Mouse (Mus musculus): ENCODE data around the gene Fcgr2b.
A peak's percentile ranks its signal among the peaks of the same experiment; 100 is the strongest.
"Not testable (repeated sequence)": the region's sequence is repeated elsewhere in the genome, so short reads cannot be mapped to it uniquely, and the experiment has no call there.

Fcgr2b gene

DNA sequence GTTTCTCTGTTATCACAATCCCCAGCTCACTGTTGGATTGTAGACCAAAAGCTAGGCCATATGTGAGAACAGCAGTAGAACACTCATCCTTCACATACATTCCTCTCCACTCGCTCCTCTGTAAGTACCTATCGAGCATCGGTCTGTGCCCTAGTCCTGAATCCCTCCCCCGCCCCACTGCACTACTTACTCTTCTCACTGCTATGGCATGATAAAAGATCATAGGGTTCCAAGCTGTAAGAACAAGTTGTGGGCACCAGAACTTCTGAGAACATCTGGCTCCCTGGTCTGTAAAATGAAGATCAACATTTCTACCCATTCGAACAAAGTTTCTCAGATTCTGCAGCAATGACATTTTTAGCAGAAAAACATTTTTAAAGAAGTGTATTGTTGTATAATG is at the start of gene Fcgr2b:
Gene Fcgr2b (minus strand): TSS at position 101 of the 400 bp plus-strand sequence.
- DNase-seq, result no peak

DNA sequence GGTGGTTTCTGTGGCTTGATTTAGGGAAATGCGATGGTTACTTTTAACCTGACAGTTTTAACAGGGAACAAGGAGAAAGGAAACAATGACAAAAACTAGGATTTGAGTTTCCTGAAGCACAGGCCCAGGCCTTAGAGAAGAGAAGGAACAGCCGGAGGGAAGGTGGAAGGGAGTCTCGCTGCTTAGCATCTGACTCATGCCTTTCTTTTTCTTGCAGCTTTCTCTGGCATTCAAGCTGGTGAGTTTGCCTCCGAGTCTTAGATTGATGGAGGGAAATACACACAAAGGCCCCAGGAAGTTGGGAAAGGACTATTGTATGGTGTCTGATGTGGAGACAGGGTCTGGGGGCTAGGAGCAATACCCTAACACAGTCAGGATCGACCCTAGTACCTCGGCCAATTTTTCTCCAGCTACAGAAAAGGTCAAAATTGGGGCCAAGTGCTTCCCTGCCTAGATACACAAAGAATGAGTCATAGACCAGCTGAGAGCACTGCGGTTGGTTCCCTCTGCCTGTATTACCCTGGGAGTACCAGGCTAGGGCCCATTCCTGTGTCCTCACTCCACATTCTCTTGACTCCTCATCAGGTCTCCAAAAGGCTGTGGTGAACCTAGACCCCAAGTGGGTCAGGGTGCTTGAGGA is 43.1 kb upstream of the Fcgr2b start:
- DNase-seq, result no peak

DNA sequence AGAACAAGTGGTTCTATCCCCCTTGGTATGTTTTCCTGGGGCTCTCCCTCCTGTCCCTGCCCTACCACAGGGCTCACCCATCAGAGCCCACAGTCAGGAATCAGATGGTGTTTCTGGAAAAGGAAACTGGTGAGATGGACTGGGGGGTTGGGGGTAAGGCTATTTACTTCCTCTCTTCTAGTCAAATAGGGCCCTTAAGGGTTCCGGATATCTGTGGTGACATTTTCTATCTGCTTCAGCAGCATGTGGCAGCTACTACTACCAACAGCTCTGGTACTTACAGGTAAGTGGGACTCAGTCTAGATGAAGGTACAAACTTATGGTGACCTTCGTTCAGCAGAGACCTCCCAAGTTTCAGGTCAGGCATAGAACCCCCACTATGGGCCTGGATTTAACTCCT is 42.4 kb upstream of the Fcgr2b start, which contains the start of gene Fcgr4:
Gene Fcgr4 (plus strand): TSS at position 184 of the 400 bp plus-strand sequence.
- DNase-seq, result no peak

DNA sequence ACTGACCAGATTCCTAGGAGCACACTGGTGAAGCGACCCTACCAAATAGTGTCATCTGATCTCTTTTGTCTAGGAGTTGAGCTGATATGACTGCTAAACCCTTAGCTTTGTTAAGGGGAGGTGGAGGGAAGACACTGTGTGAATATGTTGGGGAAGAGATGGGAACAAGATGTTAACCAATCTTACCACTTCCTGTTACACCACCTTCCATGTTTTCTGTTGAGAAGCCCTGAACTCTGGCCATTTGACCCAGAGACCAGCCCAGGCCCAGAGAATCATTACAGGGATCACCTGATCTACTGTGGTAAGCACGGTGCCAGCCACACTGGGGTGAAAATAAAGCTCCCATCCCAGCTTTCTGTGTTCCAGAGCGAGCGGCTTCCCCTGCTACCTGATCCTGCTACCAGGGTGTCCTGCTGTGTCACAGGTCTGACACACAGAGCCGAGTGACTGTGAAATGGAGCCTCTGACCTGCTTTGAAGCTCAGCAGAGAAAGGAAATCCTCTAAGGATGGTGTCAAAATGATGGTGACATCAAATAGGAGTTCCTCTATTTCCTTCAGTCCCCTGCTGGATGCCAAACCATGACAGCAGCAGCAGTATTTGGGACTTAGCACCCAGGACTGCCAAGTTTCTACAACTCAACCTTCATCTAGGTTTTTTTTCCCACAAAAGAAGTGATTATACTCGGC is 41.3 kb upstream of the Fcgr2b start:
- no peak for DNase-seq

DNA sequence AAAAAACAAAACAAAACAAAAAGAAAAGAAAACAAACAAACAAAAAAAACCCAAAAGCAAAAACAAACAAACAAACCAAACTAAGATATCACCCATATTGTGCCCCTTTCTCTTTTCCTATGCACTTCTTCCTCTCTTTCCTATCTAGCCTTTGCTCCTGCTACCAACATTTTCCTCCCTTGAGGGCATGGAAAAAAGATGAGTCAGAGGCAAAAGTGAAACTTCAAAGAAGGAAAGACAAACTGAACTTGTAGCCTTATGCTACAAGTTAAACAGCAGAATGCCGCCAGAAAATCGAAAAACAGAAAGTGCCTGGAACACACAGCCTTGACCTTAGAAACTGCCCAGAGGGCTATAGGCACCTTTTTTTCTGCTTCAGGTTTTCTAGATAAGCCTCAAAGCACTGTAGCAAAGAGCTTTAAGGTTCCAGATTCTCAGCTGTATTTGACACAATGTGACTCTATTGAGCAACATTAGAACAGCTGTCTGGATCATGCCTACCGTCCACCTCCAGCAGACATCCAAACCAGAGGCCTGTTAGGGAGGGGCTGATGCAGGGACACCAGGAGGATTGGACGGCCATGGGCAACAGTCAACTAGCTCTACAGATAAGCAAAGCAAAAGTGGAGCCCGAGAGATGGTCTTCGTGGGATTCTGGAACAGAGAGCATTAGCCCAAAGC is 40.5 kb upstream of the Fcgr2b start:
- DNase-seq, result no peak

DNA sequence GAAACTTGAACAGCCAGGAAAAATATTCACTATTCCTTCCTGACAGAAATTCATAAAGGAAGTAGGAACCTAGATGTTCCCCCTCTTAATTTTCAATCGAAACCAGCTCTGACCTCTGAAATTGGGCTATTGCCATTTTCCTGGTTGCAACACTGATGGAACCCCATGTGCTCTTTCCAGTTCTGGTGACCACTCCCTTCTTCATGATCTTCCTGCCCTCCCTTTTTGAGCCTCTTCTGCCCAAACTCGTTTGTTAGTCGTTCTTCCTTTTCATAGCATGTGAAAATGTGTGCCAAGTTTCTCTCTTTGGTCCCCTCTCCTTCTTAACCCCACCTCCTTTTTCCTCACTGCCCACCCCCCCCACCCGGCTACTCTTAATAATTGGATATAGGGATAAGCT is 35.4 kb upstream of the Fcgr2b start:
- DNase-seq, result no peak

DNA sequence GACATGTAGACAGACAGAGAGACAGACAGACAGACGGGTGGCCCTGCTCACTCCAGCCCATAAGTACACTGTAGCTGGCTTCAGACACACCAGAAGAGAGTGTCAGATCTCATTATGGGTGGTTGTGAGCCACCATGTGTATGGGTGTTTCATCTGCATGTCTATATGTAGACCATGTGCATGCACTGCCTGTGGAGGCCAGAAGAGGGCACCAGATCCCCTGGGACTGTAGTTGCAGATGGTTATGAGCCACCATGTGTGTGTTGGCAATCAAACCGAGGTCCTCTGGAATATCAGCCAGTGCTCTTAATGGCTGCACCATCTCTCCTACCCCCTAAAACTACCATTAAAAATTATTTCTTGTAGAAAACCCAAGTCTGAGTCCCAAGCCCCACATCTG is 30.6 kb upstream of the Fcgr2b start:
- no peak for DNase-seq

DNA sequence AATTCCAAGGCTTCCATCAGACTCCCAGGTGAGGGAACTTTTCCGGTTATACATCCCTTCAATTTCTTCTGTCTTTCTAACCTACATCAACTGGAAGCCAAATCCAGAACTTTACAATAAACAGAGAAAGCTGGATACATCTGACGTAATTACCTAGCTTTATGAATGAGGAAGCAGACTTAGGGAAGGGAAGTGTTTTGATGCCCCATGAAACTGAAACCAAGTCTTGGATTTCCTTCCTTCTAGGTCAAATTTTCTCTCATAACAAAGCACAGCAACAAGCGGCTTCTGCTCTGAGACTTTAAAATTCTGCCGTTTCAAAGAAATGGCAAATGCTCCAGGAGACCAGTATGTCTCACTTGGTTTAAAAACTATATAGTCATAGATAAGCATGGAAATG is 30.0 kb upstream of the Fcgr2b start:
- DNase-seq, result no peak

DNA sequence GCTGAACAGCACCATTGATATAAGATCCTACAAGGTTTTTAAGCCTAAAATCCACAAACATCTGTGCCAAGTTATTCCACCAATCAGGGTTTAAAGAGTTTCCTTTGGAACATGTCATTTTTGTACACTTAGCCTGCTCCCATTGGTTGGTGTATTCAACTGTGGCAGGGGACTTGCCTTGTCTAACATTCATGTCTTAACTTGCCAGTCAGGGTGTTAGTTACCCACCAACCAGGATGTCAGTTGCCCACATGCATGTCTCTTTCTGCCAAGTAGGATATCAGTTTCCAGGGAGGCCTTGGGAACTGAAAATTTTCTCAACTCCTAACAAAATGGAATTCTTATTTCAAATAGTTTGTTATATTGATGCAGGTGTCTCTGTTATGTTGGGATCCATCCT is 29.2 kb upstream of the Fcgr2b start:
- DNase-seq, result no peak

DNA sequence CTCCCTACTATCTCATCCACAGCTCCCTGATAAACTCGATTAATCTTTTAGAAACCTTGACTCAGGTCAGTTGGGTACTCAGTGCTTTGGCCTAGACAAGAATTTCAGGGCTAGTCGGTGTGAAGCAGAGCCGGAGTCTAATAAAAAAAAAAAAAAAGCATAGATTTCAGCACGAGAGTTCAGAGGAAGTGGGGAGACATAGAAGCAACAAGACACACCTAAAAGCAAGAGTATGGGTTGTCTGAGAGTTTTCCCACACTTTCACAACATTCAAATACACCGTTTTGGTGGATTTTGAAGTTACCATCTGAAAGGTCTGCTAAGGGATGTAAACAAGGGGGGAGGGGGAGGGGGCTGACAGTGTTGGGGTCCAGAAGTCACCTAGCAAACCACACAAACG is 28.7 kb upstream of the Fcgr2b start:
- no peak for DNase-seq

DNA sequence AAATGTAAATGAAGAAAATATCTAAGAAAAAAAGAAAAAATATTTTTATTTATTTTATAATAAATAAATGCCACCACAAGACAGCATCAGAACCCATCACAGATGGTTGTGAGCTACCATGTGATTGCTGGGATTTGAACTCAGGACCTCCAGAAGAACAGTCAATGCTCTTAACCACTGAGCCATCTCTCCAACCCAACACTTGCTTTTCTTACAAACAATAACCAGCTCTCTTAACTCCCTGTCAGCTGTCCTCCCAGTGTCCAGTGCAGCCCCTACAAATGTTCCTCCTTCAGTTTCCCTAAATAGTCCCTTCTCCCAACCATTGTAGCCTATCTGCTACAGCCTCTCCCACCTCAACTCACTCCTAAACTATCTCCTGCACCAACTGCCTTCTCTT is 23.5 kb upstream of the Fcgr2b start:
- no peak for DNase-seq

DNA sequence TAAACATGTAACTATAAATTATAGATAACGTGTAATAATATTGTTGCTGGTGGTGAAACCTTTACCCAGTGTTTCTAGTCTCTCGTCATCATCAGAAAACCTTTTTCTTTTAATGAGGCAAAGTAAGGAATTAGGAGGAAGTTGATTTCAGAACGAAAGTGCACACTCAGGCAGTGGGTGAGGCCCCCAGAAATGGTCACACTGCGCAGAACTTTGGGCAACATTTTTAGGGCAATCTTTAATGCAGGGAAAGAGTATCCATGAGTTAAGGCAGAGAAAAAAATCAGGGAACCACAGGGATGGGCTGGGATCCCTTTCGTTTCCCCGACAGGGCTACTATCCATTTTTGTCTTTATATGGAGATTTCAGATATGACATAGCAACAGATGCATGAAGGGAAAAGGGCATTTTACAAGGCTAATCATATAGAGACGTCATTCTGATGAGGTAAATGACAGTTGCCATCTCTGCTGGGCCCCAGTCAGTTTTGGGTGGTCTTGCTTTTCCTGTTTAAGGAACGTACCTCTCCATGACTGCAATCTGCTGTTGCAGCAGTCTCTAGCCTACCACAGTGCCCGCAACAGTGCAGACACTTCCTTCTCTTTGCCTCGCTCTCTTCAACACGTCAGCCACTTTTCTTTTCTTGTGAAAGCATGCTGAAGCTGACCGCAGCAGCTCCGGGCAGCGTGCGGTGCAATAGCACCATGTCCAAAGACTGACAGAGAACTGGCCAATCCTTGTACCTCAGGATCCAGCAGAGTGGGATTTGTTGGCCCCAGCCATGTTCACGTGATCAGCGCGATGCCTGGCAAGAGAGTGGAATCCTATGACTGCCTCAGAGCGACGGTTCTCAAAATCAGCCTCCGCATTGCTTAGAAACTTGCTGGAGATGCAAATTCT is 21.7 kb upstream of the Fcgr2b start:
- DNase-seq, result peak; percentile 67

DNA sequence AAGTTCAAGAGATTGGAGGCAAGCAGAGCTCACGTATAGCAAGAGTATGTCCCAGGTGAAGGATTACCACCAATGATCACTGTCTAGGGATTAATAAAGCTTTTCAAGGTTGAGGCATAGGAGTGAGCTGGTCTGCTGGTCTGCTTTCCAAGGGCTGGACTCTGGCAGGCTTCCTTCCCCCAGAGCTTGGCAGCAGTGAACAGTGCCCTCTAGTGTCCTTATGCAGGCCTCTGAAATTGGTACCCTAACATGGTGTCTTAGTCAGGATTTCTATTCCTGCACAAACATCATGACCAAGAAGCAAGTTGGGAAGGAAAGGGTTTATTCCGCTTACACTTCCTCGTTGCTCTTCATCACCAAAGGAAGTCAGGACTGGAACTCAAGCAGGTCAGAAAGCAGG is 20.4 kb upstream of the Fcgr2b start:
- peak; percentile 49 for DNase-seq

DNA sequence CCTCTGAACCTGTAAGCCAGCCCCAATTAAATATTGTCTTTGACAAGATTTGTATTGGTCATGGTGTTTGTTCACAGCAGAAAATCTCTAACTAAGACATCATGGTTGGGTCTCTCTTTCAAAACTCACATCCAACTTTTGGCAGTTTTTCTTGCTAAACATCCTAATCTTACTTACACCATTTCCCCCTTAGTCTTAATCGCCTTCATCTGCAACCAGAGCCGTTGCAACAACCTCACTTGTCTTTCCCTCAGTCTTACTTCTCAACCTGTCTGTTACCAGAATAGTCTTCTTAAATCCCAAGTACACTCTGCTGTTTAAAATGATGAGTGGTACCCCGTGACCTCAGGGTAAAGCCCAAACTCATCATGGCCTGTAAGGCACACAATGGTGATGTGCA is 19.7 kb upstream of the Fcgr2b start:
- no peak for DNase-seq

DNA sequence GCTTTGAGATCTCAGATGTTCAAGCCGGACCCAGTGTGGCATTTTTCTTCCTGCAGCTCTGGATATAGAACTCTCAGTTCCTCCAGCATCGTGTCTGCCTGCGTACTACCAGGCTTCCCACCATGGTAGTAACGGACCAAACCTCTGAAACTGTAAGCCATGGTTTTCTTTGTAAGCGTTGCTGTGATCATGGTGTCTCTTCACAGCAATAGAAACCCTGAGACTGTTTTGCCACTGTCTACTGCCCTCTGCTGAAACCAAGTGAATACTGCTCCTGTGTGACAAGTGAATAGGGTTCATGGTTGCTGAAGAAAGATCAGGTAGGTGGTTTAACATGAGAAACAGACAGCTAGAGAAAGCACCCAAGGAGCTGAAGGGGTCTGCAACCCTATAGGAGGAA is 16.2 kb upstream of the Fcgr2b start:
- peak; percentile 6 for DNase-seq

DNA sequence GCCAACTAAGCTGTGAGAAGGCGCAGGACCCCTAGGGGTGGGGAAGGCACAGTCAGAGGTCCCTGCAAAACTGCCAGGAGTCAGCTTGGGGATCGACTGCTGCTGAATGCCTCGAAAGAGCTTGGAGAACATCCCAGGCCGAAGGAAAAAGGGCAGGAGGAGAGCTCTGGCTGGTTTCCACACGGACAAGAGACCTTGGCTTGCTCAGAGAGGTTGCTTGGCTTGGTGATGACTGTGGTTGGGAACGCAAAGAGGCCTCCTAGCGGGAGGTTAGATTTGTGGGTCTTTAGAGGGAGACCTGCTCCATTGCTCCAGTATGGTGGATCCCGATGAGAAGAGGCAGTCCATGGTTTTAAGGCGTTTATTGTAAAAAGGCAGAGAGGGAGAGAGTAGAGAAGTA is 13.3 kb upstream of the Fcgr2b start:
- no peak for DNase-seq

DNA sequence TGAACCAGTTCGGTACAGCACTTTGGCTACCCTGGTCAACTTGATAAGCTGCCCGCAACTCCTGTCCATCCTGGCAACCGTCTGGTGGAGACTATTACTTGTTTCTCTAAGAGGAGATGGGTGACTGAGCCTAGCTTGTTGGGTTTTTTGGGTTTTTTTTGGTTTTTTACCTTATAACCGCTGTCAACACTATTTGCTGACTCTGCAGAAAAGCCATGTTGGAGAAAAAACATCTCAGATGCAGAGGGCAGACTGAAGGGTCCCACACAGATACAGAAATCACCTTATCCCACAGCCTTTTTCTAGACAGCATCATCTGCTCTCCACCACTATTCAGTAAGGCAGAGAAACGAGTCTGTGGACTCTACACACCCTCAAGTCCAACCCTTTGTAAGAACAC is 9.5 kb upstream of the Fcgr2b start:
- no peak for DNase-seq

DNA sequence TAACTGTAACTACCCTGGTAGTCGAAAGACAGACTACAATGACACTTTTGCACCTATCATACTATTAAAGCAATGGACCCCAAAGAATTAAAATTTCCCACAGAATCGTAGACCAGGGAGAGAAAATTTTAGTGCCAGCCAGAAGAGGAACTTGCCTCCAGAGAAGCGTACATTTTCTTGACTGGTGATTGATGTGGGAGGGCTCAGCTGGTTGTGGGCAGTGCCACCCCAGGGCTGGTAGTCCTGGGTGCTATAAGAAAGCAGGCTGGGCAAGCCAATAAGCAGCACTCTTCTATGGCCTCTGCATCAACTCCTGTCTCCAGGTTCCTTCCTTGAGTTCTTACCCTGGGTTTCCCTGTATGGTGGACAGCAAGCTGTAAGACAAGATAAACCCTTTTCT is 8.7 kb upstream of the Fcgr2b start:
- no peak for DNase-seq

DNA sequence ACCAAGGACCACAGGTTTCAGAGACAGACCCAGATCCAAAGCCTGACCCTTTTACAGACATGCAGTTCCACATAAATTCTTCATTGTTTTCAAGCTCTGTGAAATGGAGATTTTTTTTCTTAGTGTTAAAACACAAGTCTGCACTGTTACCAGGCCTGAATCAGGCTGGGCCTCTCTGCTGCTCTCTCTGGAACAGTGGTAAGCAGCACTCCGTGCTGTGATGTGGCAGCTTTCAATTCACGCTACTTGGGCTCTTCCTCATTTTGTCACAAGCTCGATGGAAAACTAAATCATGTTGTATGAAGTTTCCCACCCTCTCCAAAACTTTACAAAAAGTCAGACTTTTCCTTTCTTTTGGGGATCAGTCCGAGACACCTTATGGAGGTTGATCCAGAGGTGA is 6.7 kb upstream of the Fcgr2b start:
- no peak for DNase-seq

DNA sequence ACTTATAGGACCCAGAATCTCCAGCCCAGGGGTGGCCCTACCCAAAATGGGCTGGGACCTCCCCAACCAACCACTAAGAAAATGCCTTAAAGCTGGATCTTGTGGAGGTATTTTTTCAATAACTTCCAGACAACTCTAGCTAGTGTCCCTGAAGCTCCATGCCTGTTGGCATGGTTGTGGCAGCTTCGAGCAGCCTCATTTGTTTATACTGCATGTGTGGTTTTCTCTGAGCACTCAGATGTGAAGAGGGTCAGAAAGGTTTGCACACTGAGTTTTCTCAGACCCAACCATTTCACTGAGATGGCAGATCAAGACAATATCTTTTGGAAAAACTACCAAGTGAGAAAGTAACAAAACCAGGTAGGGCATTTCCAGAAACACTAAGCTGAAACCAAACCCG is 6.0 kb upstream of the Fcgr2b start:
- no peak for DNase-seq

DNA sequence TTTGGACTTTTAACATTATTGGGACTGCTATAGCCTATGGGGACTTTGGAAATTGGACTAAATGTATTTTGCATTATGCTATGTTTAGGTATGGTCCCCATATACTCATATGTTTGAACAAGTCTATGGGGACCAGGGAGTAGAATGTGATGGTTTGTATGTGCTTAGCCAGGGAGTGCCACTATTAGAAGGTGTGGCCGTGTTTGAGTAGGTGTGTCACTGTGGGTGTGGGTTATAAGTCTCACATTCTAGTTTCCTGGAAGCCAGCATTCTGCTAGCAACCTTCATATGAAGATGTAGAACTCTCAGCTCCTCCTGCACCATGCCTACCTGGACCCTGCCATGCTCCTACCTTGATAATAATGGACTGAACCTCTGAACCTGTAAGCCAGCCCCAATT is 5.3 kb upstream of the Fcgr2b start:
- not testable (repeated sequence) for DNase-seq

DNA sequence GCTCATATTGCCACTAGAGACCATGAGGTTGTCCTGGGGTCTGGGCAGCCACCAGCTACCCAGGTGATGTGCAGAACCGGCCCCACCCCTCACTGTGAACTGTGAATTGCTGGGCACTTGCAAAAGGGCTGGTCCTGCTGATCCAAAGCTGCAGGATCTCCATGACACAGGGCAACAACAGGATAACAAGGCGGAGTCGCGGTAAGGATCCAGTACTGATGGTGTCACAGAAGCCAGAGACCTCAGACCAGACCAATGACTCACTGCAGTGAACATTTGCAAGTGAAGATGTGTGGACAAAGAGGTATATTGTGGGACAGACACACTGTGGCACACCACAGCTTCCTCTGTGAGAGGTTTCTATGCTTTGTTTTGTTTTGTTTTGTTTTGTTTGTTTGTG is 2.3 kb upstream of the Fcgr2b start:
- no peak for DNase-seq

DNA sequence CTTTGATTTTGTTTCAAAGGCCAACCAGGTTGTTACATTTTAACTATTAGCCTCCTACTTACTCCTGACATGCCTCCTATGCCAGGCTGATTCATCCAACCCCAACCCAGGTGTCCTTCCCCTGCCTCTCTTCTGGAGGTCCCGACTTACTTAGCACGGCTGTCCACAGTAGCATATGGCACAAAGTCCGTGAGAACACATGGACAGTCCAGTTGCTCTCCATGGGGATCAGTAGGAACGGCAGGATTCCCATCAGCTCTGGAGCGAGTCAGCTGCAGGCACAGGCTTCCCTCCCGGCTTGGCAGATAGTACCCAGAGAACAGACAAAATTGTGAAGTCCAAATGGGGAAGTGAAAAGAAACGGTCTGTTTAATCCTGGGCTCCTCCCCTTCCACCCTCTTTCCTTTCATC is 591 bp downstream of the Fcgr2b start:
- no peak for DNase-seq

Measured in right cerebral cortex, postnatal 25 days (tissue).